Mouse (Mus musculus) heart, postnatal 4 days (tissue): ENCODE measurements around the gene Mecom. TPM values are rescaled to one million over a fixed set of nuclear protein-coding genes. Genes with fewer than 3 reads are reported as not detected.

Experiments
- DNase-seq: peaks from one replicate; pipeline ENCODE4 v3.0.0; 2021
- total RNA-seq, 2 experiments: library from RNA; stranded (reverse); gene quantifications; 2 replicates each; pipeline ENCODE4 v1.2.3; 2021

Gene Mecom
- total RNA-seq, 2 experiments from 2014 or later, result 31.5 to 36.1 TPM

DNA sequence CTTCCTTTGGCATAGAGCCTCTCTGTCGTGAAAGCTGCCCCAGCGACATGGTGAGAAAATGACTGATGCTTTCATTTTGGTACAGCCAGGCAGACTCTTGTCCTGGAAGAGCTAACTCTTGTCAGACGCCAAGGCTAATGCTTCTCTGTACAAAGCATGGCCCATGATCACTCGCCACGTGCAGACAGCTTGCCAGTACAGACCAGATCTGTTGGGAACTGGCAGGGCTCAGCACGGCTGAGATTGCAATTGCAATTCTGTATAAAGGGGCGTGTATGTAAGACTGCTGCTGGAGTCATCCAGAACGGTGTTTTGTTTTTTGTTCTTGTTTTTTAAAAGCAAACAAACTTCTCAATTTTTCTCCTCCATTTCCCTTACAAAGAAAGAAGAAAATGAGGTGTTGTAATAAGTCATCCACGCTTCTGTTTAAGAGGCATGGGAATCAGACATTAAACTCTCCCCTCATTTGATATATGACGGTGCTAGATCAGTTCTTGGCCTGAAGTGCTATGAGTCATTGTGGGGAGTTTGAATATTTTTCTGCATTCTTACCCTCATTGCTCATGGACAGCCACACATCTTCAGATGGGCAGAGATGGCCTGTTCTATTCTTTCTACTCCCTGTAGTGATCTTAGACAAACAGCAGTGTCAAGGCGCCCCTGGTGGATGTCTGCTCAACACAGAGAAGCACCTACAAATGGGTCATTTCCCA is 644.1 kb downstream of the Mecom start:
- DNase-seq, result no peak

Other genes starting within 250 kb of the Mecom start
- not detected for gene Actrt3, start 51.9 kb upstream of the Mecom start, total RNA-seq
- gene Mynn, start 54.1 kb upstream of the Mecom start, total RNA-seq, result 10 to 100 TPM; 18.5 to 20.0 TPM
- gene Lrriq4, start 96.5 kb upstream of the Mecom start, total RNA-seq, result not detected
- gene Lrrc34, start 99.9 kb upstream of the Mecom start, total RNA-seq, result not detected
- under 1 TPM in 1 of 2 experiments, not detected in 1; 0.12 TPM for gene Lrrc31, start 151.8 kb upstream of the Mecom start, total RNA-seq
- not detected for gene Samd7, start 198.3 kb upstream of the Mecom start, total RNA-seq
- gene Sec62, start 244.9 kb upstream of the Mecom start, total RNA-seq, result 10 to 100 TPM; 37.6 to 38.0 TPM